Mouse (Mus musculus) intestine, postnatal 0 days (tissue): ENCODE results near the gene Itgav. TPM values are rescaled to one million over a fixed set of nuclear protein-coding genes. Genes with fewer than 3 reads are reported as not detected.
A peak's percentile ranks its signal among the peaks of the same experiment; 100 is the strongest.

Experiments
- ATAC-seq: fragments of 200-750 bp; cut with Nextera tagmentation; 2 replicates; pipeline ENCODE4 v1.8.0; 2017; ENCODE audit warnings: mild to moderate bottlenecking, moderate TSS enrichment, moderate library complexity
- H3K27ac ChIP-seq: fragments of 300-500 bp; sonication (generic); 2 replicates; pipeline ENCODE4 v1.5.1; 2014; ENCODE audit warnings: mild to moderate bottlenecking, low read depth, low read length, moderate library complexity
- H3K27me3 ChIP-seq: fragments of 300-500 bp; sonication (generic); replicated peaks from 2 replicates; pipeline ENCODE4 v1.6.1; 2014; ENCODE audit warnings: low read length, mixed read lengths; ENCODE audit not compliant: control insufficient read depth, insufficient read depth
- H3K36me3 ChIP-seq: fragments of 300-500 bp; sonication (generic); 2 replicates; pipeline ENCODE4 v1.6.1; 2014; ENCODE audit warnings: mild to moderate bottlenecking, moderate library complexity; ENCODE audit not compliant: control insufficient read depth, insufficient read depth
- H3K4me1 ChIP-seq: fragments of 300-500 bp; sonication (generic); replicated peaks from 2 replicates; pipeline ENCODE4 v1.6.1; 2014; ENCODE audit warnings: antibody characterized with exemption, low read length, mixed read lengths; ENCODE audit not compliant: control insufficient read depth, insufficient read depth
- H3K4me2 ChIP-seq: fragments of 300-500 bp; sonication (generic); replicated peaks from 2 replicates; pipeline ENCODE4 v1.6.1; 2014; ENCODE audit warnings: low read depth, mild to moderate bottlenecking, moderate library complexity
- H3K4me3 ChIP-seq: fragments of 300-500 bp; sonication (generic); 2 replicates; pipeline ENCODE4 v1.5.1; 2014; ENCODE audit warnings: low read depth, low read length
- H3K9ac ChIP-seq: fragments of 300-500 bp; sonication (generic); 2 replicates; pipeline ENCODE4 v1.6.1; 2014; ENCODE audit warnings: mild to moderate bottlenecking, low read depth, low read length
- H3K9me3 ChIP-seq: fragments of 300-500 bp; sonication (generic); 2 replicates; pipeline ENCODE4 v1.6.1; 2016; ENCODE audit warnings: mixed run types; ENCODE audit not compliant: control insufficient read depth
- CTCF ChIP-seq: sonication (generic); IDR thresholded peaks from 2 replicates; pipeline ENCODE4 v1.5.1; 2016; ENCODE audit warnings: low read depth, mild to moderate bottlenecking, control low read depth, antibody characterized with exemption, moderate library complexity
- WGBS: fragments of 180-500 bp; shearing (Covaris S2); extraction: QIAGEN DNeasy Blood & Tissue Kit; methylation state at CpG from one replicate; pipeline ENCODE4 v1.1.7; 2014; 5-methylcytosine and 5-hydroxymethylcytosine counted together
- polyA plus RNA-seq: library from polyadenylated mRNA; unstranded; fragments of >200 nt; fragmentation: Nextera tagmentation; extraction: Ambion mirVana; gene quantifications from 2 replicates; pipeline ENCODE4 v1.2.1, GENCODE M21; 2015

Gene Itgav
- polyA plus RNA-seq, result 86.6 and 95.0 TPM in 2 replicates

DNA sequence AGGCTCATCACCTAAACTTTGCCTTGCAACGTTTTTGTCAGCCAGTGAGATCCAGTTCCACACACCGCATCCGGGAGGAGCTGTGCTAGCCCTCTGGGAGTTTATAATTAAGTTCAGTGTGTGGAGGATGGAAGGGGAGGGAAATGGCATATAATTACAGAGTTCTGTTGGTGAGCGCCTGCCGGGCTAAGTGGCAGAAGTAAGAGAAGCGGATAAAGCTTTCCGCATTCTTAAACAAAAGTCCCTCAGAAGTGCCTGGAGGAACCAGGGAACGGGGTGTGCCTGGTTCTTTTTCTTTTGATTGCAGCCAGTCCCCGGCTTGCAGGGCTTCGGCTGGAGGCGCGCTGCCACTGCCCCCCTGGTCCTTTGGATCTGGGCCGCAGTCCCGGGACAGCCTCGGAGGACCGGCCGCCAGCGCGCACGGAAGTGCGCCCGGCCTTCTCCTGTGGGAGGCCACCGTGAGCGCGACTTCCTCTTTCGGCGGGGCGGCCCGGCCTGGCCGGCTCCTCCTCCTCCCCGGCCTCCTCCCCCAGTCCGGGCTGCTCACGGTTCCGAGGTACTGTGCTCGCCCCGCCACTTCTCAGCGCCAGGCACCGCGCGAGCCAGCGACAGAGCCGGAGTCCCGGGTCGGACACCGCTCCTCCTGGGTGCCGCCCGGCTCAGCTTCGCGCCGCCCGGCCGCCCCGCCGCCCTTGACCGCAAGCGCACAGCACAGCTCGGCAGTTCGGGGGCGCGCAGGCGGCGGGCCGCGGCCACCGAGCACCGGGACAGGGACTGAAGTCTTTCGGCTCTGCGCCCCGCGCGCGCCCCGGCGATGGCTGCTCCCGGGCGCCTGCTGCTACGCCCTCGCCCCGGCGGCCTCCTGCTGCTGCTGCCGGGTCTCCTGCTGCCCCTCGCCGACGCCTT, at the start of gene Itgav:
Gene Itgav, plus strand, starts transcription at position 477 of the 906 bp plus-strand sequence.
- no peaks in the 10 kb centered on the region for H3K4me1 ChIP-seq
- no peaks in the 10 kb centered on the region for H3K9me3 ChIP-seq
- H3K9ac ChIP-seq, result peak within 1 kb of the TSS; percentile 95
- peak within 1 kb of the TSS; percentile 92 for H3K4me3 ChIP-seq
- ATAC-seq, result peak; percentile 98
- H3K4me2 ChIP-seq, result peak within 1 kb of the TSS; percentile 88
- TF ChIP-seq CTCF, result peak; percentile 23
- under 1% methylated on average over 78 of the region's 84 CpGs for WGBS
- H3K27me3 ChIP-seq, result no peaks in the 10 kb centered on the region
- no peaks in the 10 kb centered on the region for H3K36me3 ChIP-seq
- H3K27ac ChIP-seq, result peak within 1 kb of the TSS; percentile 97

DNA sequence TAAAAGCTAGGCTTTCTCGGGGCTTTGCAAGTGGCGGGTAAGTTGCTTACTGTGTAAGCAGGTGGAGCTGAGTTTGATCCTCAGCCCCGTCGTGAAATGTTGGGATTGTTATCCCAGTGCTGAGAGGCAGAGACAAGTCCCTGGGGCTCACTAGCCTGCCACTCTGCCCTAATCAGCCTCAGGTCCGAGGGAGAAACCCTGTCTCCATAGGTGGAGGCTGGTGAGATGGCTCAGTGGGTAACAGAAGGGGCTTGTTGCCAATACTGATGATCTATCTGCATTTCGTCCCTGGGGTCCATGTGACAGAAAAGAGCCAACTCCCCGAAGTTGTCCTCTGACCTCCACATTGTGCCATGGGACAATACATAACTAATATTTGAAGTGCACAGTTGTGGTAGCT, 49.8 kb upstream of the Itgav start:
- no peaks in the 10 kb centered on the region for H3K4me1 ChIP-seq
- 87% methylated on average over 7 of the region's 7 CpGs for WGBS
- H3K4me3 ChIP-seq, result no peak overlapping the region
- H3K36me3 ChIP-seq, result peaks cover 4% of the 10 kb centered on the region; the same call in 1 of the 2 replicates
- no peak overlapping the region for H3K27ac ChIP-seq
- no peaks in the 10 kb centered on the region for H3K9me3 ChIP-seq
- TF ChIP-seq CTCF, result no peak
- no peak overlapping the region for H3K9ac ChIP-seq
- no peak for ATAC-seq
- H3K27me3 ChIP-seq, result no peaks in the 10 kb centered on the region
- no peak overlapping the region for H3K4me2 ChIP-seq

DNA sequence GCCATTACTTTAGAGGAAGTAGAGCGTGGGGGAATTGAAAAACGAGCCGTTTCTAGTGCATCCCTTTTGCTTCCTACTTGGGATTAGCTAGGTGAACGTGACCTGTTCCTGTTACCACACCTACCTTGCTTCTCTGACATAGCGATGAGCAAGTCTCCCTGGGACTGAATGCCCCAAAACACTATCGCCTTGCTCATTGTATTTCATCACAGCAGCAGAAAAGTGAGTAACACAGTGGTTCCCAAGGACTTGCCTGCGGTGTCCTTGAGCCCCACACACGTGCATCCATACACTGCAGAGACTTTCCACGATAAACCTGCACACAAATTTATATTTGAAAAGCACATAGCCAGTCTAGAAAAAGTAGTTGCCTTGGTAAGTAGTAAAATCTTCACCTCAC, 49.3 kb upstream of the Itgav start:
- WGBS, result 89% methylated on average over 9 of the region's 9 CpGs
- Histone ChIP-seq H3K4me1 (no peaks in the 10 kb centered on the region), H3K9me3 (no peaks in the 10 kb centered on the region), H3K4me3 (no peak overlapping the region), H3K36me3 (peaks cover 4% of the 10 kb centered on the region; the same call in 1 of the 2 replicates), H3K27ac (no peak overlapping the region), H3K4me2 (no peak overlapping the region), H3K9ac (no peak overlapping the region), H3K27me3 (no peaks in the 10 kb centered on the region)
- TF ChIP-seq CTCF, result no peak
- ATAC-seq, result no peak

DNA sequence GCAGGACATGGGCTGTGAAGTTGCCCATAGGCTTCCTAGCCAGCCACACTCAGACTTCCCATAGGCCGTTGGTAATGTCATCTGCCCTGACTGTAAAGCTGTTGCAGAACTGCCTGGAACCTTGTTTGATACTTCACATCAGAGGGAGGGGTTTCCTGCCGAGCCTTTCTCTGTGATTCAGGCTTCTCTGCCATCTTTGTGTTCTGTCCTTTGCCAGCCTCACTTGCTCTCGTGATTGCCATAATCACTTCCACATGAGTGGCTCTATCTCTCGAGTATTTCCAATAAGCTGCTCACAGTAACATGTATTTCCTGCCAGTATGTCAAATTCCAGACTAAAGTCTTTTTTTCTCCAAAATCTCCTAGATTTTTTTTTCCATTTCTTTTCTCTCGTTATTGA, 48.5 kb upstream of the Itgav start:
- no peaks in the 10 kb centered on the region for H3K27me3 ChIP-seq
- H3K4me3 ChIP-seq, result no peak overlapping the region
- H3K27ac ChIP-seq, result no peak overlapping the region
- no peak overlapping the region for H3K9ac ChIP-seq
- no peaks in the 10 kb centered on the region for H3K9me3 ChIP-seq
- no peaks in the 10 kb centered on the region for H3K4me1 ChIP-seq
- peaks cover 4% of the 10 kb centered on the region; the same call in 1 of the 2 replicates for H3K36me3 ChIP-seq
- ATAC-seq, result no peak
- 70% methylated on average over 5 of the region's 5 CpGs for WGBS
- no peak overlapping the region for H3K4me2 ChIP-seq
- TF ChIP-seq CTCF, result no peak

DNA sequence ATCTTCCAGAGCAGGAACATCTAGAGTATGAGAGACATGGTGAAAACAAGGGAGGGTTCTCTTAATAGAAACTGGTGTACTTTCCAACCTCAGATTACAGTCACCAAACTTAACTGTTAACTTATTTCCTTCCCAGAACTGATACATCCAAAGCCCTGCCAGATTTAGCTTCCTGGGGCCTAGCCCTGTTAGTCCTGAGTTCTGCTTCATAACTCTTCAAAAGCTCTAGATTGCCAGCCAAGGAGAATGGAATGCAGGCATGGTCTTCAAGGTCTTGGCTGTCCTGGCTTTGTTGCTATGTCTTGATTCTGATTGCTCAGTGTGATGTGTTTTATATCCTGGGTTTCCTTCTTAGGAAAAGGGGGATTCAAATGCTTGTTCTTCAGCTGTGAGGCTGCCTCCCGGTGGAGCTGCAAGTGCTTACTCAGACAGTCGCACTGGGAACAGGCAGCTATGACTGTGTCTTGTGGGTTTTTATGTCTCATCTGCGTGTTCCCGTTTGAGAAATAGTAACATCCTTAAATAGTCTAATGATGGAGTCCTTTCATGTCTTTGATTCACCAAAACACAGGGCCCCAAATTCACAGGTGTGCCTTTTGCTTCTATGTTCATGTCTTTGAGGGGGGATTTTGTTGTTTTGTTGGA, 47.8 kb upstream of the Itgav start:
- Histone ChIP-seq H3K9me3 (no peaks in the 10 kb centered on the region), H3K27me3 (no peaks in the 10 kb centered on the region), H3K4me1 (no peaks in the 10 kb centered on the region), H3K27ac (no peak overlapping the region), H3K4me3 (no peak overlapping the region), H3K9ac (no peak overlapping the region), H3K36me3 (peaks cover 4% of the 10 kb centered on the region; the same call in 1 of the 2 replicates), H3K4me2 (no peak overlapping the region)
- WGBS, result 77% methylated on average over 4 of the region's 4 CpGs
- ATAC-seq, result no peak
- no peak for TF ChIP-seq CTCF

DNA sequence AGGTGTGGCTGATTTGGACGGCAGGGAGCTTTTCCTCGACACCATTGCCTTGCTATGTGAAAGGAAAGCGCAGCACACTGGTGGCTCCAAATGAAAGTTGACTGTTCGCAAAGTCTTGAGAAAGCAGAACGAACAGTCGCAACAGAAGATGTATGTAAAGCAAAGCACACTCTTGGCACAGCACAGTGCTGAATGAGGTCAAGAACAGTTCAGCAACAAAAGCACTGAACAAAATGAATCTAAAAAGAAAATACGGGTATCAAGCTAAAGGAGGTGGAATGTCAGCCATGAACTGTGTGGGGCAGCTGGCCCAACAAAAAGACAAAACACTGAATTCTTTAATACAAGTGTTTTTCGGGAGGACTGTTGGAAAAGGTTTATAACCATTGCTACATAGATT, 42.9 kb upstream of the Itgav start:
- Histone ChIP-seq H3K4me1 (peaks cover 3% of the 10 kb centered on the region; the same call in 1 of the 2 replicates), H3K27ac (no peak overlapping the region), H3K27me3 (no peaks in the 10 kb centered on the region), H3K4me3 (no peak overlapping the region), H3K36me3 (no peaks in the 10 kb centered on the region), H3K4me2 (no peak overlapping the region), H3K9me3 (no peaks in the 10 kb centered on the region), H3K9ac (no peak overlapping the region)
- no peak for TF ChIP-seq CTCF
- WGBS, result 56% methylated on average over 8 of the region's 8 CpGs
- no peak for ATAC-seq
